Mouse (Mus musculus) embryonic facial prominence, embryonic 14.5 days (tissue): ENCODE results near the gene Ap1m2. TPM values are rescaled to one million over a fixed set of nuclear protein-coding genes. Genes with fewer than 3 reads are reported as not detected.

Experiments used
- polyA plus RNA-seq: library from polyadenylated mRNA; unstranded; fragments of >200 nt; fragmentation: Nextera tagmentation; extraction: Ambion mirVana; gene quantifications from 2 replicates; pipeline ENCODE4 v1.2.1, GENCODE M21; 2014

Gene Ap1m2
- polyA plus RNA-seq, 1 experiment from 2014 or later, result 20.8 TPM

Other genes with a start within 250 kb of the Ap1m2 start
- gene Zglp1, start 245.2 kb downstream of the Ap1m2 start, polyA plus RNA-seq, result 0.87 and 1.2 TPM in 2 replicates
- 0.24 TPM in 1 of 2 replicates, not detected in the other for gene Gm49373, start 239.2 kb downstream of the Ap1m2 start, polyA plus RNA-seq
- 60.8 and 62.7 TPM in 2 replicates for gene Fdx1l, start 238.7 kb downstream of the Ap1m2 start, polyA plus RNA-seq
- 1.2 and 1.4 TPM in 2 replicates for gene Gm38431, start 220.3 kb downstream of the Ap1m2 start, polyA plus RNA-seq
- 64.2 and 71.4 TPM in 2 replicates for gene Raver1, start 220.3 kb downstream of the Ap1m2 start, polyA plus RNA-seq
- gene Tyk2, start 181.1 kb downstream of the Ap1m2 start, polyA plus RNA-seq, result 9.8 and 11.6 TPM in 2 replicates
- gene Cdc37, start 162.4 kb downstream of the Ap1m2 start, polyA plus RNA-seq, result 259 and 298 TPM in 2 replicates
- 6.2 and 6.9 TPM in 2 replicates for gene Pde4a, start 146.6 kb downstream of the Ap1m2 start, polyA plus RNA-seq
- 43.0 and 49.6 TPM in 2 replicates for gene Keap1, start 73.0 kb downstream of the Ap1m2 start, polyA plus RNA-seq
- gene S1pr5, start 63.9 kb downstream of the Ap1m2 start, polyA plus RNA-seq, result 0.96 and 1.3 TPM in 2 replicates
- 26.3 and 35.5 TPM in 2 replicates for gene Atg4d, start 47.0 kb downstream of the Ap1m2 start, polyA plus RNA-seq
- 11.0 and 14.4 TPM in 2 replicates for gene Kri1, start 24.4 kb downstream of the Ap1m2 start, polyA plus RNA-seq
- gene Cdkn2d, start 20.9 kb downstream of the Ap1m2 start, polyA plus RNA-seq, result 57.2 and 57.7 TPM in 2 replicates
- gene Slc44a2, start 8.4 kb upstream of the Ap1m2 start, polyA plus RNA-seq, result 111 and 132 TPM in 2 replicates
- gene Ilf3, start 55.5 kb upstream of the Ap1m2 start, polyA plus RNA-seq, result 139 and 177 TPM in 2 replicates
- 36.9 and 49.4 TPM in 2 replicates for gene Qtrt1, start 99.5 kb upstream of the Ap1m2 start, polyA plus RNA-seq
- gene Dnm2, start 112.6 kb upstream of the Ap1m2 start, polyA plus RNA-seq, result 65.8 and 69.3 TPM in 2 replicates
- gene Tmed1, start 197.9 kb upstream of the Ap1m2 start, polyA plus RNA-seq, result 103 and 115 TPM in 2 replicates
- 2.0 and 2.1 TPM in 2 replicates for gene AB124611, start 213.8 kb upstream of the Ap1m2 start, polyA plus RNA-seq
- 55.7 and 57.1 TPM in 2 replicates for gene Carm1, start 234.6 kb upstream of the Ap1m2 start, polyA plus RNA-seq